Mouse (Mus musculus) stomach, embryonic 14.5 days (tissue): ENCODE measurements around the gene Kxd1. TPM values are rescaled to one million over a fixed set of nuclear protein-coding genes. Genes with fewer than 3 reads are reported as not detected.
A peak's percentile ranks its signal among the peaks of the same experiment; 100 is the strongest.

Experiments used
- ATAC-seq: fragments of 200-750 bp; cut with Nextera tagmentation; 2 replicates; pipeline ENCODE4 v1.8.0; 2017; ENCODE audit warnings: low read depth, moderate TSS enrichment; ENCODE audit not compliant: insufficient number of reproducible peaks, insufficient read depth, low FRiP score
- H3K27ac ChIP-seq: fragments of 300-500 bp; sonication (generic); 2 replicates; pipeline ENCODE4 v1.5.1; 2014; ENCODE audit warnings: mild to moderate bottlenecking, low read length, moderate library complexity, mixed read lengths
- H3K27me3 ChIP-seq: fragments of 300-500 bp; sonication (generic); 2 replicates; pipeline ENCODE4 v1.6.1; 2014; ENCODE audit warnings: low read length, control low read depth, mixed read lengths; ENCODE audit not compliant: control insufficient read depth, insufficient read depth
- H3K36me3 ChIP-seq: fragments of 300-500 bp; sonication (generic); 2 replicates; pipeline ENCODE4 v1.6.1; 2014; ENCODE audit warnings: mild to moderate bottlenecking, control low read depth, low read length, moderate library complexity, mixed read lengths; ENCODE audit not compliant: control insufficient read depth, insufficient read depth
- H3K4me1 ChIP-seq: fragments of 300-500 bp; sonication (generic); 2 replicates; pipeline ENCODE4 v1.6.1; 2014; ENCODE audit warnings: low read length, control low read depth, mixed read lengths; ENCODE audit not compliant: control insufficient read depth, insufficient read depth
- H3K4me2 ChIP-seq: fragments of 300-500 bp; sonication (generic); replicated peaks from 2 replicates; pipeline ENCODE4 v1.6.1; 2014; ENCODE audit warnings: low read depth, low read length, control low read depth
- H3K4me3 ChIP-seq: fragments of 300-500 bp; sonication (generic); 2 replicates; pipeline ENCODE4 v1.5.1; 2014; ENCODE audit warnings: low read depth, low read length, control low read depth
- H3K9ac ChIP-seq: fragments of 300-500 bp; sonication (generic); replicated peaks from 2 replicates; pipeline ENCODE4 v1.6.1; 2014; ENCODE audit warnings: low read depth, mild to moderate bottlenecking, control low read depth, low read length, moderate library complexity, mixed read lengths
- H3K9me3 ChIP-seq: fragments of 300-500 bp; sonication (generic); 2 replicates; pipeline ENCODE4 v1.6.1; 2016; ENCODE audit warnings: low read depth, low read length, control low read depth; ENCODE audit not compliant: control insufficient read depth
- WGBS: fragments of 180-500 bp; shearing (Covaris S2); extraction: QIAGEN DNeasy Blood & Tissue Kit; methylation state at CpG from one replicate; pipeline ENCODE4 v1.1.7; 2014; 5-methylcytosine and 5-hydroxymethylcytosine counted together
- polyA plus RNA-seq: library from polyadenylated mRNA; unstranded; fragments of >200 nt; fragmentation: Nextera tagmentation; extraction: Ambion mirVana; gene quantifications from 2 replicates; pipeline ENCODE4 v1.2.1, GENCODE M21; 2014

Kxd1 gene
- polyA plus RNA-seq, 1 experiment from 2014 or later, result 72.3 TPM

GRCm38 (mm10) chr8:70482943-70483342 is 44.8 kb downstream of the Kxd1 start:
- H3K9me3 ChIP-seq, result no peaks in the 10 kb centered on the region
- H3K4me1 ChIP-seq, result no peaks in the 10 kb centered on the region; the same call in 1 of the 2 replicates
- no peak overlapping the region for H3K27ac ChIP-seq
- H3K9ac ChIP-seq, result no peak overlapping the region
- no peak overlapping the region for H3K4me2 ChIP-seq
- H3K27me3 ChIP-seq, result peaks cover 25% of the 10 kb centered on the region
- ATAC-seq, result no peak
- no peaks in the 10 kb centered on the region for H3K36me3 ChIP-seq
- H3K4me3 ChIP-seq, result no peak overlapping the region
- WGBS, result 56% methylated on average over 2 of the region's 2 CpGs

- H3K27ac ChIP-seq, result no peak overlapping the region
- no peaks in the 10 kb centered on the region for H3K36me3 ChIP-seq
- no peaks in the 10 kb centered on the region for H3K9me3 ChIP-seq
- peaks cover 18% of the 10 kb centered on the region for H3K27me3 ChIP-seq
- 68% methylated on average over 3 of the region's 3 CpGs for WGBS
- ATAC-seq, result no peak
- H3K9ac ChIP-seq, result no peak overlapping the region
- H3K4me1 ChIP-seq, result 0 out of 2 replicates have a peak, but pooled peaks cover 6% of the 10 kb centered on the region
- H3K4me2 ChIP-seq, result no peak overlapping the region
- H3K4me3 ChIP-seq, result no peak overlapping the region
These were observed 45.8 kb downstream of the Kxd1 start for GRCm38 (mm10) chr8:70481908-70482307.

GRCm38 (mm10) chr8:70477269-70477982 is 50.3 kb downstream of the Kxd1 start:
- Histone ChIP-seq H3K36me3 (no peaks in the 10 kb centered on the region), H3K4me3 (peak overlapping the region; percentile 92), H3K4me2 (peak overlapping the region; percentile 95), H3K9me3 (no peaks in the 10 kb centered on the region), H3K27ac (peak overlapping the region; percentile 7; the same call in 1 of the 2 replicates), H3K9ac (no peak overlapping the region), H3K27me3 (no peaks in the 10 kb centered on the region), H3K4me1 (peaks cover 14% of the 10 kb centered on the region; the same call in 1 of the 2 replicates)
- 3% methylated on average over 21 of the region's 21 CpGs for WGBS
- peak; percentile 43 for ATAC-seq

GRCm38 (mm10) chr8:70476333-70477268 is 51.2 kb downstream of the Kxd1 start, which contains the start of gene Klhl26:
Gene Klhl26, minus strand, starts transcription at chr8:70476968.
- no peaks in the 10 kb centered on the region for H3K27me3 ChIP-seq
- H3K27ac ChIP-seq, result peak within 1 kb of the TSS; percentile 44; the same call in 1 of the 2 replicates
- peaks cover 14% of the 10 kb centered on the region; the same call in 1 of the 2 replicates for H3K4me1 ChIP-seq
- under 1% methylated on average over 53 of the region's 53 CpGs for WGBS
- no peaks in the 10 kb centered on the region for H3K9me3 ChIP-seq
- H3K4me3 ChIP-seq, result peak within 1 kb of the TSS; percentile 92
- peak within 1 kb of the TSS; percentile 95 for H3K4me2 ChIP-seq
- peak; percentile 90 for ATAC-seq
- H3K9ac ChIP-seq, result peak within 1 kb of the TSS; percentile 92
- no peaks in the 10 kb centered on the region for H3K36me3 ChIP-seq

- Histone ChIP-seq H3K4me3 (no peak overlapping the region), H3K27me3 (no peaks in the 10 kb centered on the region), H3K27ac (no peak overlapping the region), H3K9ac (no peak overlapping the region), H3K4me1 (peaks cover 7% of the 10 kb centered on the region; the same call in 1 of the 2 replicates), H3K4me2 (no peak overlapping the region), H3K9me3 (no peaks in the 10 kb centered on the region), H3K36me3 (no peaks in the 10 kb centered on the region; the same call in 1 of the 2 replicates)
- no peak for ATAC-seq
- 98% methylated on average over 7 of the region's 7 CpGs for WGBS
These were observed 55.9 kb downstream of the Kxd1 start for GRCm38 (mm10) chr8:70471856-70472255.

- WGBS, result 59% methylated on average over 2 of the region's 2 CpGs
- Histone ChIP-seq H3K36me3 (no peaks in the 10 kb centered on the region; the same call in 1 of the 2 replicates), H3K4me1 (no peaks in the 10 kb centered on the region), H3K27ac (no peak overlapping the region), H3K4me3 (no peak overlapping the region), H3K4me2 (no peak overlapping the region), H3K9me3 (no peaks in the 10 kb centered on the region), H3K9ac (no peak overlapping the region), H3K27me3 (no peaks in the 10 kb centered on the region)
- no peak for ATAC-seq
These were observed 57.8 kb downstream of the Kxd1 start for GRCm38 (mm10) chr8:70469938-70470337.

GRCm38 (mm10) chr8:70469295-70469916 is 58.4 kb downstream of the Kxd1 start:
- H3K27me3 ChIP-seq, result no peaks in the 10 kb centered on the region
- no peak overlapping the region for H3K9ac ChIP-seq
- no peak for ATAC-seq
- 55% methylated on average over 10 of the region's 10 CpGs for WGBS
- H3K27ac ChIP-seq, result no peak overlapping the region
- H3K9me3 ChIP-seq, result no peaks in the 10 kb centered on the region
- H3K4me3 ChIP-seq, result no peak overlapping the region
- H3K4me2 ChIP-seq, result no peak overlapping the region
- H3K36me3 ChIP-seq, result no peaks in the 10 kb centered on the region; the same call in 1 of the 2 replicates
- no peaks in the 10 kb centered on the region for H3K4me1 ChIP-seq

GRCm38 (mm10) chr8:70468733-70469132 is 59.0 kb downstream of the Kxd1 start:
- Histone ChIP-seq H3K36me3 (no peaks in the 10 kb centered on the region; the same call in 1 of the 2 replicates), H3K27ac (no peak overlapping the region), H3K4me1 (no peaks in the 10 kb centered on the region), H3K4me3 (no peak overlapping the region), H3K9me3 (no peaks in the 10 kb centered on the region), H3K9ac (no peak overlapping the region), H3K27me3 (no peaks in the 10 kb centered on the region), H3K4me2 (no peak overlapping the region)
- WGBS, result 88% methylated on average over 4 of the region's 4 CpGs
- no peak for ATAC-seq
